Mouse (Mus musculus) v-Abl transformed pro-B cells (cell line): ENCODE measurements around the gene D630003M21Rik.

Source experiments
- in situ Hi-C, 2 experiments: fragments of 400-800 bp; cut with MboI; formaldehyde crosslinking; loops; one replicate each; pipeline ENCODE4 v1.15.1; 2025; ENCODE audit not compliant: unreplicated experiment in 2 of 2

D630003M21Rik gene

GRCm38 (mm10) chr2:158144750-158145527, 84.1 kb downstream of the D630003M21Rik start:
- in situ Hi-C loops, result loop anchor here in 1 of 2 experiments (5.0 kb wide), 2 partner anchors 38 to 78 kb away; no protein-coding TSS in a partner anchor

GRCm38 (mm10) chr2:158144263-158144662, 84.8 kb downstream of the D630003M21Rik start:
- in situ Hi-C loops, result loop anchor here in 1 of 2 experiments (5.0 kb wide), 2 partner anchors 37 to 77 kb away; no protein-coding TSS in a partner anchor

- in situ Hi-C loops, result loop anchor here in 1 of 2 experiments (5.0 kb wide), 2 partner anchors 37 to 77 kb away; no protein-coding TSS in a partner anchor
Observed at GRCm38 (mm10) chr2:158143816-158144215, 85.2 kb downstream of the D630003M21Rik start.

GRCm38 (mm10) chr2:158142981-158143380, 86.0 kb downstream of the D630003M21Rik start:
- in situ Hi-C loops, result loop anchor here in 1 of 2 experiments (5.0 kb wide), 2 partner anchors 36 to 76 kb away; no protein-coding TSS in a partner anchor

- in situ Hi-C loops, result loop anchor here in 1 of 2 experiments (5.0 kb wide), 2 partner anchors 35 to 75 kb away; no protein-coding TSS in a partner anchor
Observed at GRCm38 (mm10) chr2:158141690-158142440, 87.2 kb downstream of the D630003M21Rik start.

GRCm38 (mm10) chr2:158141271-158141670, 87.8 kb downstream of the D630003M21Rik start:
- in situ Hi-C loops, result loop anchor here in 1 of 2 experiments (5.0 kb wide), 2 partner anchors 34 to 74 kb away; no protein-coding TSS in a partner anchor

GRCm38 (mm10) chr2:158140664-158141063, 88.4 kb downstream of the D630003M21Rik start:
- in situ Hi-C loops, result loop anchor here in 1 of 2 experiments (5.0 kb wide), 2 partner anchors 33 to 73 kb away; no protein-coding TSS in a partner anchor

GRCm38 (mm10) chr2:158139628-158140027, 89.4 kb downstream of the D630003M21Rik start:
- in situ Hi-C loops, result loop anchor here in 1 of 2 experiments (5.0 kb wide), 2 partner anchors 32 to 72 kb away; no protein-coding TSS in a partner anchor

GRCm38 (mm10) chr2:158138778-158139177, 90.2 kb downstream of the D630003M21Rik start:
- in situ Hi-C loops, result no loop called here

GRCm38 (mm10) chr2:158137771-158138170, 91.3 kb downstream of the D630003M21Rik start:
- in situ Hi-C loops, result no loop called here

GRCm38 (mm10) chr2:158136205-158136604, 92.8 kb downstream of the D630003M21Rik start:
- in situ Hi-C loops, result no loop called here

GRCm38 (mm10) chr2:158133050-158133449, 96.0 kb downstream of the D630003M21Rik start:
- in situ Hi-C loops, result no loop called here
